Mouse (Mus musculus): ENCODE data around the gene 2210016L21Rik. TPM values are rescaled to one million over a fixed set of nuclear protein-coding genes. Genes with fewer than 3 reads are reported as not detected.

2210016L21Rik gene
- polyA plus RNA-seq, 1 experiment from 2014 or later, result 55.6 TPM

GRCm38 (mm10) chr5:114964315-114964966, 22.5 kb downstream of the 2210016L21Rik start:
- WGBS, result 21% methylated on average over 7 of the region's 7 CpGs
- Histone ChIP-seq H3K4me3 (ENCODE audit: low read depth, low read length) (peak overlapping the region; percentile 14), H3K27me3 (replicated peaks; ENCODE audit: control insufficient read depth, insufficient read depth, low read length) (no peaks in the 10 kb centered on the region), H3K4me1 (replicated peaks; ENCODE audit: control insufficient read depth, insufficient read depth, low read length) (no peaks in the 10 kb centered on the region), H3K9me3 (ENCODE audit: control insufficient read depth) (no peaks in the 10 kb centered on the region), H3K27ac (ENCODE audit: low read depth, low read length) (peak overlapping the region; percentile 89), H3K4me2 (replicated peaks; ENCODE audit: low read depth) (peak overlapping the region; percentile 56), H3K9ac (ENCODE audit: low read depth, low read length) (0 out of 2 replicates have a peak overlapping the region, but pooled peaks have one; percentile 12), H3K36me3 (ENCODE audit: control insufficient read depth, insufficient read depth) (peaks cover 7% of the 10 kb centered on the region; the same call in 1 of the 2 replicates)
- no peak for TF ChIP-seq CTCF (IDR thresholded peaks at IDR 0.05; ENCODE audit: low read depth)
- ATAC-seq, result peak; percentile 57

- no peaks in the 10 kb centered on the region for H3K27me3 ChIP-seq (replicated peaks; ENCODE audit: control insufficient read depth, insufficient read depth, low read length)
- peak overlapping the region; percentile 56 for H3K4me2 ChIP-seq (replicated peaks; ENCODE audit: low read depth)
- no peaks in the 10 kb centered on the region; the same call in 1 of the 2 replicates for H3K36me3 ChIP-seq (ENCODE audit: control insufficient read depth, insufficient read depth)
- TF ChIP-seq CTCF (IDR thresholded peaks at IDR 0.05; ENCODE audit: low read depth), result 0 out of 2 replicates have a peak, but pooled peaks have one; percentile 12
- H3K4me1 ChIP-seq (replicated peaks; ENCODE audit: control insufficient read depth, insufficient read depth, low read length), result no peaks in the 10 kb centered on the region
- peak overlapping the region; percentile 89 for H3K27ac ChIP-seq (ENCODE audit: low read depth, low read length)
- H3K9ac ChIP-seq (ENCODE audit: low read depth, low read length), result 0 out of 2 replicates have a peak overlapping the region, but pooled peaks have one; percentile 5
- no peak overlapping the region for H3K4me3 ChIP-seq (ENCODE audit: low read depth, low read length)
- H3K9me3 ChIP-seq (ENCODE audit: control insufficient read depth), result no peaks in the 10 kb centered on the region
- ATAC-seq, result peak; percentile 78
- 22% methylated on average over 17 of the region's 17 CpGs for WGBS
Measured at GRCm38 (mm10) chr5:114964967-114965898, 23.3 kb downstream of the 2210016L21Rik start.

GRCm38 (mm10) chr5:114967523-114968268, 25.7 kb downstream of the 2210016L21Rik start:
- H3K9me3 ChIP-seq (ENCODE audit: control insufficient read depth), result no peaks in the 10 kb centered on the region
- peak overlapping the region; percentile 49; the same call in 1 of the 2 replicates for H3K4me3 ChIP-seq (ENCODE audit: low read depth, low read length)
- no peak for ATAC-seq
- H3K27ac ChIP-seq (ENCODE audit: low read depth, low read length), result peak overlapping the region; percentile 95; the same call in 1 of the 2 replicates
- no peak overlapping the region for H3K9ac ChIP-seq (ENCODE audit: low read depth, low read length)
- TF ChIP-seq CTCF (IDR thresholded peaks at IDR 0.05; ENCODE audit: low read depth), result 0 out of 2 replicates have a peak, but pooled peaks have one; percentile 19
- H3K36me3 ChIP-seq (ENCODE audit: control insufficient read depth, insufficient read depth), result no peaks in the 10 kb centered on the region
- H3K4me2 ChIP-seq (replicated peaks; ENCODE audit: low read depth), result peak overlapping the region; percentile 69
- H3K4me1 ChIP-seq (replicated peaks; ENCODE audit: control insufficient read depth, insufficient read depth, low read length), result no peaks in the 10 kb centered on the region
- H3K27me3 ChIP-seq (replicated peaks; ENCODE audit: control insufficient read depth, insufficient read depth, low read length), result no peaks in the 10 kb centered on the region
- WGBS, result 22% methylated on average over 14 of the region's 14 CpGs

GRCm38 (mm10) chr5:114968651-114969050, 26.7 kb downstream of the 2210016L21Rik start:
- Histone ChIP-seq H3K4me2 (replicated peaks; ENCODE audit: low read depth) (peak overlapping the region; percentile 69), H3K9ac (ENCODE audit: low read depth, low read length) (peak overlapping the region; percentile 45)
- no peak for ATAC-seq

GRCm38 (mm10) chr5:114969064-114969463, 27.1 kb downstream of the 2210016L21Rik start:
- 5% methylated on average over 4 of the region's 4 CpGs for WGBS
- H3K4me1 ChIP-seq (replicated peaks; ENCODE audit: control insufficient read depth, insufficient read depth, low read length), result no peaks in the 10 kb centered on the region
- peak overlapping the region; percentile 95 for H3K27ac ChIP-seq (ENCODE audit: low read depth, low read length)
- H3K36me3 ChIP-seq (ENCODE audit: control insufficient read depth, insufficient read depth), result no peaks in the 10 kb centered on the region
- peak; percentile 18 for ATAC-seq
- no peaks in the 10 kb centered on the region for H3K9me3 ChIP-seq (ENCODE audit: control insufficient read depth)
- peak overlapping the region; percentile 45 for H3K9ac ChIP-seq (ENCODE audit: low read depth, low read length)
- H3K4me3 ChIP-seq (ENCODE audit: low read depth, low read length), result peak overlapping the region; percentile 49
- TF ChIP-seq CTCF (IDR thresholded peaks at IDR 0.05; ENCODE audit: low read depth), result no peak
- peak overlapping the region; percentile 69 for H3K4me2 ChIP-seq (replicated peaks; ENCODE audit: low read depth)
- no peaks in the 10 kb centered on the region for H3K27me3 ChIP-seq (replicated peaks; ENCODE audit: control insufficient read depth, insufficient read depth, low read length)

More at GRCm38 (mm10) chr5:114968651-114969050, 26.7 kb downstream of the 2210016L21Rik start:
- H3K9me3 ChIP-seq (ENCODE audit: control insufficient read depth), result no peaks in the 10 kb centered on the region
- peak overlapping the region; percentile 95 for H3K27ac ChIP-seq (ENCODE audit: low read depth, low read length)
- no peaks in the 10 kb centered on the region for H3K36me3 ChIP-seq (ENCODE audit: control insufficient read depth, insufficient read depth)
- H3K4me3 ChIP-seq (ENCODE audit: low read depth, low read length), result peak overlapping the region; percentile 49
- H3K27me3 ChIP-seq (replicated peaks; ENCODE audit: control insufficient read depth, insufficient read depth, low read length), result no peaks in the 10 kb centered on the region
- no peaks in the 10 kb centered on the region for H3K4me1 ChIP-seq (replicated peaks; ENCODE audit: control insufficient read depth, insufficient read depth, low read length)
- TF ChIP-seq CTCF (IDR thresholded peaks at IDR 0.05; ENCODE audit: low read depth), result no peak
- WGBS, result 14% methylated on average over 7 of the region's 7 CpGs

Measured in intestine, postnatal 0 days (tissue).